Mouse (Mus musculus) induced T-regulatory cell, adult 2 months (primary cell): ENCODE measurements at regions not wholly inside any gene's neighbourhood (a gene's known extent, or its start where the extent isn't known, plus 50 kb on each side); places are given as distances from the start of the nearest gene placed in this dataset.
"Not testable (repeated sequence)": the region's sequence is repeated elsewhere in the genome, so short reads cannot be mapped to it uniquely, and the experiment has no call there.

ENCODE experiments used
- DNase-seq: peaks from one replicate; pipeline ENCODE4 v3.0.0-alpha.2; 2012; ENCODE audit warnings: low read depth

DNA sequence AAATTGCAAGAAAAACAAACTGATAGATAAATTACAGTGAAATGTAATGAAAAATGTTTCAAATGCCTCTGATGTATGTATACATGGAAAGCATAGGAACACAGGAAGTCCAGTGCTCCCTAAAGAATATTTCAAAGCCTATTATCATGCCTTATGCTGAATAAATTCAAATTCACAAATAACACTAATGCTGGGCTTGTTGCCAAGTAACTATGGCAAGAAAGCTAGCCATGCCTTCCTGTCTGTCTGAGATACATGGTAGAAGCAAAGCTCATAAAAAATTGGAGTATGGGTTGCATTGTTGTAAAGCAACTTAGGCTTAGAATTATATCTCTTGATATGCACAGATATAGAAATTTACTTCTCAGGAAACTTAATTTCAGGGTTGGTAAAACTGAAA, 315.8 kb upstream of the Klf6 start:
- DNase-seq = no peak

DNA sequence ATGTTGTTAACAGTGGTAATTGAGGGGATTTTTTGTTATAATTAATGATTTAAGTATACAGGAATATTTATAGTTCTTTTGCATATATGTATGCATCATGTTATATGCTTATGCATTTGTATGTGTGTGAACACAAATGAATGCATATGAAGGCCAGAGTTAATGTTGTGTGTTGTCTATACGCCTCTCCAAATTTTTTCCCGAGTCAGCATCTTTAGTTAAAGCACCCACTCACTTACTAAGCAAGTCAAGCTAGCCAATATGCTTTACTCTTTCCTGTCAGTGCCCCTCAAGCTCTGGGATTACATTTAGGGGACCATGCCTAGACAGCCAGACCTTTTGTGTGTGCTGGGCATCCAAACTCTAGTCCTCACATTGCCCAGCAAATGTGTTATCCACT, 315.3 kb upstream of the Klf6 start:
- DNase-seq = no peak

DNA sequence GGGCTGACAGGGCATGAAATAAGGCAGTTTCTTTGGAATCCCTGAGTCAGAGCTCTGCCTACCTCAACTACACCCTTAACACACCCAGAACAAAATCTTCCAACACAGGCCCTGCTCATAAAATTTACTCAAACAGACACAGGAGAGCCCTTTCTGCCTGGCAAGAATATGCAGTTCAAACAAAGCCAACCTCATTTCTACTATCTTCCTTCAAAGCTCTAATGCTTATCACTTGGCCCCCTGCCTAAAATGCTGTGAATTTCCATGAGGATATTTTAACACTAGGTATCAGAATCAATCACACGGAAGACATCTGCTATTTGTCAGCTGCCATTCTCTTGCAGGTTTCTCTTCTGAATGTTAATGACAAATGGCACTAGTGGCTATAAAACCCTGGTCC, 314.3 kb upstream of the Klf6 start:
- no peak for DNase-seq

DNA sequence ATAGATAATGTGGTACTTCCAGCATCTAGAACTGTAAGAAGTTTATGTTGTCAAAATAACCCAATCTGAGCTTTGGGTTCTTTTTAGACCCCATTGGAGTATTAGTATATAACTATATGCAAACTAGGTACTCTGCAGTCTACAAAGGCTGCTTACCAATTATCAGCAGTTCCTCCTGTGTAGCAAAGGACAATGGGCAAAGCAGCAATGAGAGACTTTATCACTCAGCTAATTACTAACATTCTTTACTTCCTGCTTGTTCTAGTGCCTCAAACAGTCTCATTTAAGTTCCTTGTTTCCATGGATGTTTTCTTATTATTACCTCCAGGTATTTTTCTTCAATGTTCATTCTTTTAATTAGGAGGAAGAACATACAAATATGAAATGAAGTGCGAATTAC, 312.5 kb upstream of the Klf6 start:
- no peak for DNase-seq

DNA sequence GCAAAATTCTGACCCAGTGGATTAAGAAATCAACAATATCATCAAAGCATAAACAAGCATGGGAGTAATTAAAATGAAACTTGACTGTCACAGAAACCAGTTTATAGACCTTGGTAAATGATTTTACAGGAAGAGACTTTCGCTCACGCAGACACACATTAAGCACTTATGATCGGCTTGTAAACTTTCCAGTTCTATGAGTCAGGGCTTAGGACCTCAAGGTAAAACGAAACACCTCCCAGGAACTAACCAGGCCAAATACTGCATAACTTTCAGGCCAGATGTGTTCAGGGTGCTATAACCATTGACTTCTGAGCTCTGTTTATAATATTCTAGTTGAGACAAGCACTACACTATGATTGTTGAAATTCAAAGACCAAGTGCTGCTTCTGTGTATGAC, 312.1 kb upstream of the Klf6 start:
- no peak for DNase-seq

DNA sequence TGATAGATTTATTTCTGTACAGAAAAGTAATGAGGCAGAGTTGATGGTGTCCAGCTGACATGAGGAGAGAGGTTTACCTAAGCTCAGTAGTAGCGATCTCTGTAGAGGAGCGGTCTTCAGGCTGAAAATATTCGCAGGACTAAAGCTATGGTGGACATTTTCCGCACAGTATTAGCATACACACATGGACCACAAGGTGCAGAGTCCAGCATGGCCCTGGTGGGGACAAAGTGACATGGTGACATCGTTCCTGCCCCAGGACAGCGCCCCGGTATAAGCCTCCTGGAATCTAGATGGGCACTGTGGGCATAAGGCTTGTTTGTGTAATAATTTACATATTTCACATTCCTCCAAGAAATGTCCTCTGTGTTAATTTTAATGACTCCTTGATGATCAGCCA, 311.5 kb upstream of the Klf6 start:
- DNase-seq = no peak

DNA sequence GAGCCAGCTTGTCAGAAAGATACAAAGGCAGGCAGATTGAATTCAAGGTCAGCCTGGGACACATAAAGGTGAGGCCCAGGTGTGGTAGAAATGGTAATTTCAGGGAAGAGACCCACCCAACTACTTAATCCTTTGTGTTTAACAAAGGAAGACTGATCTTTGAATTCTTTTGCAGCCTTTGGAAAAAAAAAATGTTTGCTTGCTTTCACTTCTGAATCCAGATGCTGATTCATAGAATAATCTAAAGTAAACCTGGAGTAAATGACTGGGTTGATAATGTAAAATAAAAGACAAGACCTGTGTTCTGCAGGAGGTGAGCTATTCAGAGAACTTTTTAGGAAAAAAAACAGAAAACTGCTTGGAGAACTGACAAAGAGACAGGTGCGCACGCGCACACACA, 310.9 kb upstream of the Klf6 start:
- DNase-seq = no peak

DNA sequence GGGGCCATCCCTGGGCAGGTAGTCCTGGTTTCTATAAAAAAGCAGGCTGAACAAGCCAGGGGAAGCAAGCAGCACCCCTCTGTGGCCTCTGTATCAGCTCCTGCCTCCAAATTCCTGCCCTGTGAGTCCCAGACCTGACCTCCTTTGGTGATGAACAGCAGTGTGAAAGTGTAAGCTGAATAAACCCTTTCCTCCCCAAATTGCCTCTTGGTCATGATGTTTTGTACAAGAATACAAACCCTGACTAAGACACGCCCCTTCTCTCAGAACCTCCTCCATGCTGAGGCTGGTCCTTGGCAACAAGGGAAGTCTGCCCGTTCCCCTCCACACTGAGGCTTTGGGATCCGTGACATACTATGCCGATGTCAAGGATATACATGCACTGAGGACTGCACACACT, 310.2 kb upstream of the Klf6 start:
- DNase-seq = no peak

DNA sequence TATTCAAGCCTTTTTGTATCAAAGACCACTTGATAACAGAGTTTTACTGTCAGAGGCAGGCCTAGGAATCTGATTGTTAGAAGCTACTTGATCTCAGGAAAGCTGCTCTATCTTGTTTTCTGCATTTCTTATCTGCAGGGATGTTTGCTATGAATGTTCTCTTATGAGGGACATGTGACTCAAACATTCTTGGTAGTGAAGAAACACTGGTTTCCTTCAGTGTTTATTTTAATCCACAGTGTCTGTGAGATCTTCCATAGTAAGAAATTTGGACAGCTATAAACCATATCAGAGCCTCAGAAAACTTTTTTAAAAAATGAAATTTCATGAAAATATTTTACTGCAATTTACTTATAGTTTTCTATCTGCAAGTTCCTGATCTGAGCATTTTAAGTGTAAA, 307.8 kb upstream of the Klf6 start:
- no peak for DNase-seq

DNA sequence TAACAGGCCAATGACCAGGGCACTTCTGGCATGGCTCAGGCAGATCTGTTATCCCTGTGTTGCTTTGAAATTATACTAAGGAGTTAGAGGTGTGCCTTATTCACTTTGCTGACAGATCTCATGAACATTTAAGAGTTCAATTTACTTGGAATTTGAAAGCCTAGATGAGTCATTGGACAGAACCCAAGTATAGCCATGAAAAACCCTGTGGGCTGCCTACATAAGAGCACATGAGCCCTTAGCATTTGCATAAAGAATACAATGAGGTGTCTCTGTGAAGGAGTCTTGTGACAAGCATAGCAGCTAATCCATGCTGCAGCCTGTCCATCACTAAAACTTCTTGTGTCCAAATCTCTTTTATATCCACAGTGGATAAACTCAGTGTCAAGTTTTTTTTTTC, 303.2 kb upstream of the Klf6 start:
- DNase-seq = no peak

DNA sequence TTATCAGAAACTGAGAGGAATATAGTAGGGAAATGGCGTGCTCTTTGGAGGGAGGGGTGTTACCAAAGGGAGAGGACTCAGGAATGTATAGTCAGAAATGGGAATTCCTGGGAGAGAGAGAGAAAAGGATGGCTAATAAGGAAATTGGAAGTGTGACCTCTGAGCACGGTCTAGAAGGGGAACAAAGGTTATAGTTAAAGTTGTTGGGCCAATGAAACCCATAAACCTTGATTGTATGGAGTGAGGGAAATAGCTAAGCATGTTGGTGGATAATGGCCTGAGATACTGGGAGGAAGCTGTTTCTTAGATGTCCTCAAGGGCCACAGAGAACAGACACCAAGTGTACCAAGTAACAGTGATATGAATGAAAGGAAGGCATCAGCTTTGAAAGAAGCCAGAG, 294.8 kb upstream of the Klf6 start:
- DNase-seq = no peak

DNA sequence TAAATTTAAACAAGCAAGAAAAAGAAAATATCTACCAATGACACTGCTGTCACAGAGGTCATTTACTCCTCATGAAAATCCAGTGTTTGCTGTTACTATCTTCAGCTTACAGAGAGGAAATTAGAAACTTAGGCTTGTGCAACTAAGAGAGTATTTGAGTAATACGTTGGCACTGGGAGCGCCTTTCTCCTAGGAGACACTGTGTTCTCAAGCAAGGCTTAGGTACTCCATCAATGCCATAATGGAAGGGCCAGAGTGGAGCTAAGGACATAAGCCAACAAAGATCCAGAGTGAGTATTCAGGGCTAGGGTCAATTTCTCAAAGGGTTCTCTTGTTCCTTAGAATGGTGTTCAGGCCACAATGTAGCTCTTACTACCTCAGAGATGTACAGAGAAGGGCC, 294.4 kb upstream of the Klf6 start:
- no peak for DNase-seq

DNA sequence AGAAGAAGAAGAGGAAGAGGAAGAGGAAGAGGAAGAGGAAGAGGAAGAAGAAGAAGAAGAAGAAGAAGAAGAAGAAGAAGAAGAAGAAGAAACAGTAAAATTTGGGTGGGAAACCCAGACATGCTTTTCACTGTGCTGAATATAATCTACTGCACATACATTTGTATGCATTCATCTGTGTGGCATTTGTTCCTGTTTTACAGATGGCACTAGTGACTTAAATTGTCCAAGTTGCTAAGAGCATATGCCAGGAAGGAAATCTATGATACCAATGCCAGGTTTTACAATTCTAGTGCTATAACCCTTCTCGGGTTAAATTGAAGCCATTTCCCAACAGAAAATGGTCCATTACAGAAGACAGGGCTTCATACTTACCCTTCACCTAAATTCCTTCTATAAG, 291.7 kb upstream of the Klf6 start:
- no peak for DNase-seq

DNA sequence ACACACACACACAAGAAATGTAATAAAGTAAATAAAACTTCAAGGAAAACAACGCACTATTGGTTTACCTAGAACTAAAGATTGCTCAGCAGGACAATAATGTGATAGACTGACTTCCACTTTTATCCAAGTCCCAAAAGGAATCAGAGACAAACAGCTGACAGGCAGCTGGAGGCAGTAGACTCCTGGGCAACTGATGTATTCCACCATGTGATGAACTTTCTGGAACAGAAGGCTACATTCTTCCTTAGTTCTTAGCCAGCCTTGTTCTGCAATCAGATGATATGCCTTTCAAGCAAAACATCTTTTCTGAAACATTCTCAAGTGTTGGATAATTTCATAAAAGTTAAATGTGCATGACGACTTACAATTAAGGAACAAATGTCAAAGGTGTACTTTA, 290.9 kb upstream of the Klf6 start:
- DNase-seq = no peak

DNA sequence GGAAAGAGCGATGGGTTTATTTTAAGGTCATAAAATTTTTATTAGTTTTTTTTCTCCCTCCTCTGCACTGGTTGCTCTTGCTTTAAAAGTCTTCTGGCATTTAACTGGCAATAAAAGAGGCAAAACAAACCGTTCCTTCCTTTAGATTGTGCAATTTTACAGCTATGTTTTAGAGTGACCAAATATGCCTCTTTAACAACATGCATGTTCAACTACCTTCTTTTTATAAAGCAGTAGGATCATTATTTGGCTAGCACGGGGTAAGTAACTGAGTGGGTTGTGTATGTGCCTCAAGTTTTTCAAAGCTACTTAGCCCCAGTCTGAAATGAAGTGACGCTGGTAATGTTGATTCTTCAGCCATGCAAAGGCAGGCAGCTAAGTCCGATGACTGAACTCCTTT, 284.7 kb upstream of the Klf6 start:
- no peak for DNase-seq

DNA sequence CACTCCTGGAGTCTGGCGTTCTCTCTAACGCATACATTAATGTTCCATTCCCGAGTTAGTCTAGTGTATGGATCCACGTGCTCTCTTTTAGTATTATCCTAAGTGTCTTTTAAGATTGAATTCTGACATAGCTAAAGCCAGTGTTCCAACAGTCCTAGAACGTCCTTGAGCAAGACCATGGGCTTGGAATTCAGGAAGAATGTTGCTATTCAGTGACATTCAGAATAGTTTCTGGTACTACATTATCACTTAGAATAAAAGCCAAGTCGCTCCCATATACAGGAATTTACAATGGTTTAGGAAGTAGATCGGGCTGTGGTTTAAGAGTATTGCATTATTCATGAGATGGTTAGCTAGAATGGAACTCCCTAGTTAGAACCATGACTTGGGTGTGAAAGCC, 277.6 kb upstream of the Klf6 start:
- not testable (repeated sequence) for DNase-seq

DNA sequence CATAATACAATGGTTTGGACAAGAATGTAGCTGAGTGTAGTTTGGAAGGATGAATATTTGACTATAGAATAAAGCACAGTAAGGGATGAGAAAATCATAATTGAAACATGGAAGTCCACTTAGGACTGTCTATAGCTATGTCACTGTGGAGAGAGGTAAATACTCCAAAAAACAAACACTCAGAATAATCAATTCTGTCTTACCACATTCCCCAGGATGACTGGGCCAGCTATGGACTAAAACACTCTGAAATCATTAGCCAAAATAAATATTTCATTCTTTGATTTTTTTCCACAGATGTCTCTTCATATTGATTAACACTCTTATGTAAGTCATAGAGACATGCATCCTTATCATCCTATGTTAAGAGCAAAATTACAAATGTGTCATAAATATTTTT, 274.1 kb upstream of the Klf6 start:
- DNase-seq = no peak

DNA sequence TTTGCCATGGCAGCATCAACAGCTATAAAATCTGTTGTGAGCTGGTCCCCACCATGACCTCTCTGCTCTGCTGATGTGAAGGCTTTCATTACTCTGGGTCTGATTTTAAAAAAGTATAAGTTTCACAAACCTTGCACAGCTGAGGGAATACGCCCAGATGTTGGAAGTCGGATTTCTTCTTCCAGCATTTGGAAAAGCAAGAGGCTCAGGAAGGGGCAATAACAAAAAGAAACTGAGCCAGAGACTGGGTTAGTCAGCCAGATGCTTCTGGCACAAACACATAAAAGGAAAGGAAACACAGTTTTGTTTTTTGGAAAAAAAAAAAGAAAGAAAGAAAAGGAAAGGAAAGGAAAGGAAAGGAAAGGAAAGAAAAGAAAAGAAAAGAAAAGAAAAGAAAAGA, 270.0 kb upstream of the Klf6 start:
- DNase-seq = no peak

DNA sequence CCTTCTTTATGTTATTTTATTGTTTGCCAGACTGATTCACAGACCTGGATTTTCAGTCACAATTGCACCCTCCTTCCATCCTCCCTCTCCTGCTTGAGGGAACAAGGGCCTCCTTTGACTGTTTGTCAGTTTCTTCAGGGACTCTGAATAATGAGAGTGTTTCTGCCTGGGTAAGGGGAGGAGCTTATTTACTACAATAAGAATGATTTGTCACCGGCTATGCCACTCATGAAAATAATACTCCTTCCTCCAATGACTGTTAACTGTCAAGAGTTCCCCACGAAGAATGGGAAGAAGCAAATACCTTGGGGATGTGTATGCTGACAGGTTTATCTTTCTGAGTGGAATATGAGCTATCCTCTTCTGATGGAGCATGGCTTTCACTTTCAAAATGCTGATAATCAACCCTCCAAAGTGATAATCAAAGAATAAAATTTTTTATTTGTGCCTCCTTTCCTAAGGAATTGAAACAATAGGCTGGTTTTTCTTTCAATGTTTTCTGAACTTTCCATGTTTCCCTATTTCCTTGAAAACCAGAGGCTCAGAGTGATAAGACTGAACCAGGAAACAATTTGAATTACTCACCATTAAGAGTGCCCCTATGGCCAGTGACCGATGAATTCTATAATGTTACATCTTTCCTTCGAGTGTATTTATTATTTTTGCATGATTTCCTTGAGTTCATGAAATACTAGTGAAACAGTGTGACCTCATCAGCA, 269.3 kb upstream of the Klf6 start:
- DNase-seq = peak; percentile 16

DNA sequence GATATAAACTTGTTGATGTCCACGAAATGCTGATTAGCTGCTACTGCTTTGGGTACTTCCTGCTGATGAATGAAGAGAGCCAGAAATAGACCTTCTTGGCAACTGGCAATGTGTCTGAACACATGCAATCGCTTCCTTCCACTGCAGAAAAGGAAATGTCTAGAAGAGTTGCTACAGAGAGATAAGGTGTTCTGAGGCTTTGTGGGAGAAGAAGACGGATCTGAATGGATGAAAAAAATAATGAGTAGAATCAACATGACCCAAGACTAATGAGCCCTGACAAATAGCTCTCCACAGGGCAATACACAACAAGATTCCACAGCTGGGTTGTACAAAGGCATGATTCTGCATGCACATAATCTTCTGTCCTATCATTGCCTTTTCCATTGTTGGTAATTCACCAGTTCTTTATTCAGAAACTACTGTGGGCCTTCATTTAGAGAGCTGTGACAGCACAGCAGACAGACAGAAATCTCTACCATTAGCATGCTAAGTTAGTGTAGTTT, 268.7 kb upstream of the Klf6 start:
- DNase-seq = peak; percentile 11

DNA sequence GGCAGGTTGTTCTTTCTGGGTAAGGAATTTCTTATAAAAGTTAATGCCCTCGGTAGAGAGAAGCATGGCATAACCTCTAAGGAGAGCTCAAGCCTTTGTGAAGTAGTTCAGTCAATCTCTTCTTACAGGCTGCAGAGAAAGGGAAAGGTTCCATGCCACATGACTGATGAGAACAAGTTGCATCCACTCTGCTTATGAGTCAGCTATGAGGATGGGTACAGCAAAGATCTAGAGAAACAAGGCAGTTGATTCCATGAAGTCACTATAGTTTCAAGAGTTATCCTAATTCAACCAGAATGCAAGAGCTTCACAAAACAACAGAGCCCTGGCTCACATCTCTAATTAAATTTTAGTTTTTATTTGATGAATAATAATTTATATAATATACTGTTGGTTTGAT, 259.6 kb upstream of the Klf6 start:
- no peak for DNase-seq

DNA sequence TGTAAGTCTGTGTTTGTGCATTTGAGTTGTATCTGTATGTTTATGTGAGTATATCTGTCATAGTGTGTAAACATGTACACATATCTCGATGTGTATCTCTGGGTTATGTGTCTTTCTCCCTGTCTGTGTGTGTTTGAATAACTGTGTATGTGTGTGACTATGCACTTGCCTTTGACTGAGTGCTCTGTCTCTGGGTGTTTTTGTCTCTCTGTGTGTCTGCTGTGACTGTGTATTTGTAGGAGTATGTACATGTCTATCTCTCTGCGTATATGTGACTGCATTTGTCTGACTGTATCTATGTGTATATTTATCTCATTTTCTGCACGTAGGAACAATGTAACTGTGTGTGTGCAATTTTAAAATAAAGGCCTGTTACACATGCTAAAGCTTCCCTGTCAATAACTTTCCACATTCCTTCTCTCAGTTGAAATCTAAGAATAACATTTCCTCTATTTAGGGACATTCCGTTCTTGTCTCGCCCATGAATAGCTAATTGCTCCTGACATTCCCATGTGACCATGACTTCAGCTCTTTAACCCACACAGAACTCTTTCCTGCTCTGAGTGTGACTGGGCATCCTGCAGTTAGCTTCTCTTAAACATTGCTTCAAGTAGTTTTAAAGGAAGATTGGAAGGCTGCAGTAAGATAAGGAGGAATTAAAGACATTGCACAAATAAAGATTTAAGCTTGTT, 257.2 kb upstream of the Klf6 start:
- DNase-seq = no peak

DNA sequence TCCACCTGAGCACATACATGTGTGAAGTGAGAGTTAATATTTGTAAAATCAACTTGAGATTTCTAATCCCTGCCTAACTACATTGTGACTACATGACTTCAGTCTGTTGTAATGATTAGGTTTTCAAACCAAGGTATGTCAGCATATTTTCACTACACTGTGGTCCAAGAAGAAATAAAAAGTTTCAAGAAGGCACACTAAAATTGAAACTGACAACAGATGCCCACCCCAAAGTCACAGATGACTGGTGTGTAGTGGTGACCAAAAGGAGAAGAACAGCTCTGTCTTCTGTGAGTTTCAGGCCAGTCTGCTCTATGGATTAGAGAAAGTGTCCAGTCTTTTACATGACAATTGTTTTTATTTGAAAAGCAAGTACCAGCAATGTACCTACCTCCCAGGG, 255.9 kb upstream of the Klf6 start:
- DNase-seq = no peak

DNA sequence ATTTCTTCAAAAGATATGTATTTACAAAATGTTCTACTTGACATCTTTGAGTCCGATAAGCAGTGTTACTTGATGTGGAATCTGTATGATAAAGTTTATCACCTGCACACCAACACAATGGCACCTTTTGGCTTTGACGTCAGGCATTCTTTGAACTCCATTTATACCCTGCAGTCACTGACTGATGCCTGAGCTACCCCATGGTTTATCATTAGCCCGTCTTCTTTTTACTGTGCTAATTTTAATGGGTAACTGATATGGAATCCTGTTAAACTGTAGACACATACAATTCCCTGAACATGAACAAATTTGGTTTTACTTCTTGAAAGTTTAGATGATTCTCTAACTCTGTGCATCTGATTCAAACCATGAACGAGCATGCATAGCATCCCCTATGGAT, 253.8 kb upstream of the Klf6 start:
- no peak for DNase-seq
